Mouse (Mus musculus) adrenal gland, postnatal 25 days (tissue): Measurements from ENCODE around the gene Gm20812. TPM values are rescaled to one million over a fixed set of nuclear protein-coding genes. Genes with fewer than 3 reads are reported as not detected.
"Not testable (repeated sequence)": the region's sequence is repeated elsewhere in the genome, so short reads cannot be mapped to it uniquely, and the experiment has no call there.

ENCODE experiments used
- DNase-seq: peaks from one replicate; pipeline ENCODE4 v3.0.0; 2021; ENCODE audit warnings: mixed read lengths
- long read RNA-seq: library from polyadenylated mRNA; stranded (forward); transcript quantifications from one replicate; pipeline ENCODE4 v2.0.0, GENCODE M21; 2021
- total RNA-seq: library from RNA; stranded (reverse); gene quantifications from 2 replicates; pipeline ENCODE4 v1.2.3, GENCODE M21; 2021

The Gm20812 gene
- not detected in 2 replicates for total RNA-seq
- long read RNA-seq = 0 reads

DNA sequence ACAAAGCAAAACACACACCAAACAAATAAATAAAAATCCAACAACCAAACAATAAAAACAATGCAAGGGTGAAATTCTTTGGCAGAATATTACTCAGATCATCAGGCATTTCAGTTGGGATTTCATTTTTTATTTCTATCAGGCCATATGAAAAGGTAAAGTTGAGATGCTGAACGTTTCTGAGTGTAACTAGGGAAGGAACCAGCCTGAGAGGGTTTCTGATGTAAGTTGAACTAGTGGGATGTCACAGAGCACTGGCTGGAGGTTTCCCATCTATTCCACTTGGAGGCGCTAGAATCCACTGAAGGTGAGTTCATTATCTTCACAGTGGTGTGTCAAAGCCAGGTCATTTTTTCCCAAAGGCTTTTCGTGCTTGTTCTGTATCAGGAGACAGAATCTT lies at the start of gene Gm20812:
Gene Gm20812, plus strand, starts transcription at position 301 of the 400 bp plus-strand sequence.
- DNase-seq = not testable (repeated sequence)

Other genes starting within 250 kb of the Gm20812 start
- not detected in 2 replicates for gene Gm29554, start 108.0 kb upstream of the Gm20812 start, total RNA-seq